Mouse (Mus musculus) olfactory bulb, adult 2 months (tissue): ENCODE measurements at regions not wholly inside any gene's neighbourhood (a gene's known extent, or its start where the extent isn't known, plus 50 kb on each side); places are given as distances from the start of the nearest gene placed in this dataset.

Experiments
- CTCF ChIP-seq: fragments of 200-500 bp; IDR thresholded peaks from 2 replicates; pipeline ENCODE4 v1.5.1; 2012; ENCODE audit warnings: low read depth, mild to moderate bottlenecking, low read length, moderate library complexity; ENCODE audit not compliant: insufficient read depth
- POLR2A ChIP-seq: fragments of 200-500 bp; IDR thresholded peaks from 2 replicates; pipeline ENCODE4 v1.6.1; 2012; ENCODE audit warnings: mild to moderate bottlenecking, low read depth, low read length, moderate library complexity; ENCODE audit not compliant: insufficient read depth

- TF ChIP-seq CTCF = no peak
- TF ChIP-seq POLR2A = no peak
Measured at GRCm38 (mm10) chr12:106871481-106871880, 617.0 kb upstream of the 3110018I06Rik start.
